8 mouse cellular contexts compared by ENCODE assay signal in genomic region chr3:28805301-28806097, GRCm38 (mm10). TPM values are rescaled to one million over a fixed set of nuclear protein-coding genes. Genes with fewer than 3 reads are reported as not detected.
DNase-seq lines count a peak whose midpoint lies in the region; ATAC-seq lines count a peak whose summit lies in the region.

TSS of gene Rpl22l1 (plus strand) at chr3:28805436.

- H3K9ac ChIP-seq in hindbrain, embryonic 15.5 days = peak within 1 kb of the TSS; percentile 76

- peak; percentile 100 for ATAC-seq in hindbrain, embryonic 15.5 days (ENCODE audit: low FRiP score, low read depth)

- H3K4me3 ChIP-seq in hindbrain, embryonic 15.5 days = peak within 1 kb of the TSS; percentile 61

- peak; percentile 98 for DNase-seq in T-cell, adult 2 months (ENCODE audit: low spot score)
- DNase-seq in cerebellum, postnatal 36 days = peak; percentile 95 to 97
- peak; percentile 98 to 99 for DNase-seq in frontal cortex, postnatal 36 days (ENCODE audit: low spot score in 2 of 2)
- DNase-seq in left cerebral cortex, adult 11 months (ENCODE audit: low spot score) = peak; percentile 94
- peak; percentile 99 for DNase-seq in lung, postnatal 4 days
- peak; percentile 95 for DNase-seq in retina, postnatal 7 days (ENCODE audit: low read depth, low spot score)
- peak; percentile 90 for DNase-seq in urinary bladder, adult 2 months (ENCODE audit: low spot score)

- H3K27me3 ChIP-seq in hindbrain, embryonic 15.5 days = no peaks in the 10 kb centered on the region

- peaks cover 19% of the 10 kb centered on the region for H3K36me3 ChIP-seq in hindbrain, embryonic 15.5 days

- WGBS in hindbrain, embryonic 15.5 days = under 1% methylated on average over 71 of the region's 72 CpGs

- peaks cover 14% of the 10 kb centered on the region for H3K4me1 ChIP-seq in hindbrain, embryonic 15.5 days (replicated peaks)

- H3K4me2 ChIP-seq in hindbrain, embryonic 15.5 days = peak within 1 kb of the TSS; percentile 69

- H3K27ac ChIP-seq in hindbrain, embryonic 15.5 days (replicated peaks) = peak within 1 kb of the TSS; percentile 85

- H3K9me3 ChIP-seq in hindbrain, embryonic 15.5 days = no peaks in the 10 kb centered on the region

RNA-seq across cellular contexts. Expression of gene Rpl22l1, which starts in this region (rescaled TPM):
- polyA plus RNA-seq in hindbrain, embryonic 15.5 days (2015; fragmentation: Nextera tagmentation; extraction: Ambion mirVana) = 225 and 253 TPM in 2 replicates
- 222 and 228 TPM in 2 replicates for polyA plus RNA-seq in urinary bladder, adult 2 months (2012; rRNA removed)

Comparison
In these comparisons a context has a peak if more than half of its experiments do, and no peak if none do; other contexts are left out.
1. Peak in every context shown above with its lines: DNase-seq, ATAC-seq, H3K4me3 ChIP-seq and H3K27ac ChIP-seq.